Mouse (Mus musculus) adrenal gland, postnatal 14 days (tissue): ENCODE measurements around the gene Isl2. TPM values are rescaled to one million over a fixed set of nuclear protein-coding genes. Genes with fewer than 3 reads are reported as not detected.
A peak's percentile ranks its signal among the peaks of the same experiment; 100 is the strongest.

Experiments
- DNase-seq: peaks from one replicate; pipeline ENCODE4 v3.0.0; 2021; ENCODE audit warnings: mixed read lengths
- total RNA-seq: library from RNA; stranded (reverse); gene quantifications from 2 replicates; pipeline ENCODE4 v1.2.3, GENCODE M21; 2021

The Isl2 gene
- total RNA-seq, 1 experiment from 2014 or later = not detected

GRCm38 (mm10) chr9:55546176-55547010 lies 7.9 kb downstream of the Isl2 start:
- DNase-seq = peak; percentile 70

GRCm38 (mm10) chr9:55548871-55549270 lies 10.4 kb downstream of the Isl2 start:
- no peak for DNase-seq

- no peak for DNase-seq
These were observed 10.9 kb downstream of the Isl2 start for GRCm38 (mm10) chr9:55549302-55549890.

GRCm38 (mm10) chr9:55554986-55555385 lies 16.5 kb downstream of the Isl2 start:
- DNase-seq = no peak

- no peak for DNase-seq
These were observed 22.5 kb downstream of the Isl2 start for GRCm38 (mm10) chr9:55560960-55561359.

- peak; percentile 49 for DNase-seq
These were observed 30.1 kb downstream of the Isl2 start for GRCm38 (mm10) chr9:55568466-55569159.

- DNase-seq = no peak
These were observed 32.6 kb downstream of the Isl2 start for GRCm38 (mm10) chr9:55571071-55571470.

GRCm38 (mm10) chr9:55576571-55576970 lies 38.1 kb downstream of the Isl2 start:
- no peak for DNase-seq

GRCm38 (mm10) chr9:55581414-55581813 lies 42.9 kb downstream of the Isl2 start:
- DNase-seq = no peak

- DNase-seq = no peak
These were observed 47.7 kb downstream of the Isl2 start for GRCm38 (mm10) chr9:55586141-55586540.

Other genes with a start within 250 kb of the Isl2 start
- 56.9 and 65.7 TPM in 2 replicates for gene Nrg4, start 211.8 kb upstream of the Isl2 start, total RNA-seq
- gene Tmem266, start 211.8 kb upstream of the Isl2 start, total RNA-seq = 0.93 and 1.3 TPM in 2 replicates
- gene Etfa, start 26.4 kb upstream of the Isl2 start, total RNA-seq = 1,170 and 1,175 TPM in 2 replicates